Mouse (Mus musculus) gastrocnemius, adult 18-20 months (tissue): Measurements from ENCODE around the gene Igdcc3. TPM values are rescaled to one million over a fixed set of nuclear protein-coding genes. Genes with fewer than 3 reads are reported as not detected.

Experiments used
- DNase-seq: peaks from one replicate; pipeline ENCODE4 v3.0.0; 2021; ENCODE audit warnings: low spot score
- long read RNA-seq, 2 experiments: library from polyadenylated mRNA; stranded (forward); transcript quantifications; one replicate each; pipeline ENCODE4 v2.0.0; 2021
- total RNA-seq, 2 experiments: library from RNA; stranded (reverse); gene quantifications; 2 replicates each; pipeline ENCODE4 v1.2.3; 2021

Gene Igdcc3
- total RNA-seq = under 1 TPM; 0.21 to 0.32 TPM
- long read RNA-seq, experiment 1 = 0 reads
- long read RNA-seq, experiment 2 = 0 reads

DNA sequence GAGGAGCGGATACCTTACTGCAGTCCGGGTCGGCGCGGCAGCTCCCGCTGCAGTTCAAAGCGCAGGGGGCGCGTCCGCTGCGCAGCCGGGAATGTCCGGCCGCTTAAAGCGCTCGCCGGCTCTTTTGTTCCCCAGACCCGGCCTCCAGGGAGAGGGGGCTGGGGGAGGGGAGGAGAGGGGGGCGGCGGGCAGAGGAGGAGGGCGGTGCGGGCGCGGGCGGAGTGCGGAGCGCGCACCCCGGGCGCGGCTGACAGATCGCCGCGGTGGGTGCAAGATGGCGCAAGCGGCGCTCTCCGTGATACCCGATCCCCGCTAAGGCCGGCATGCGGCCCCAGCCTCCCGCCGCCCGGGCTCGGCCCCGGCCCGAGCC, at the start of gene Igdcc3:
Gene Igdcc3 (plus strand): TSS at position 254 of the 370 bp plus-strand sequence.
- DNase-seq = no peak

DNA sequence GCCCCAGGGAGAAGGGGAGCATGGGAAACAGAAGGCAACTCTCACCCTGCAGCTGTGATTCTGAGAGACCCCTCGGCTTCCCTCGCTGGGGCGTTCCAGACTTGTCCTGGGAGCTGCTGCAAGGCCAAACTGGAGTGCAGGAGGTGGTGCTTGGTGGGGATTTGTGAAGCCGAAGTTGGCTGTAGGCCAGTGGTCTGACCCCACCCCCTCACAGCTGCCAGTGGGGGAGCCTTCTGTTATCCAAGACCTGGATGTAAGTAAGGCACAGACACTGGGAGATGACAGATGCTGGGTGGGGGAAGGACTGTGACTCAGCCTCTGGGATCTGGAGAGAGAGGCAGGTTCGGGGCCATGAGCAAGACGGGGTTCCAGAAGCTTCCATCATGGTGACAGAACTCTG, 46.8 kb upstream of the Igdcc3 start:
- peak; percentile 74 for DNase-seq

DNA sequence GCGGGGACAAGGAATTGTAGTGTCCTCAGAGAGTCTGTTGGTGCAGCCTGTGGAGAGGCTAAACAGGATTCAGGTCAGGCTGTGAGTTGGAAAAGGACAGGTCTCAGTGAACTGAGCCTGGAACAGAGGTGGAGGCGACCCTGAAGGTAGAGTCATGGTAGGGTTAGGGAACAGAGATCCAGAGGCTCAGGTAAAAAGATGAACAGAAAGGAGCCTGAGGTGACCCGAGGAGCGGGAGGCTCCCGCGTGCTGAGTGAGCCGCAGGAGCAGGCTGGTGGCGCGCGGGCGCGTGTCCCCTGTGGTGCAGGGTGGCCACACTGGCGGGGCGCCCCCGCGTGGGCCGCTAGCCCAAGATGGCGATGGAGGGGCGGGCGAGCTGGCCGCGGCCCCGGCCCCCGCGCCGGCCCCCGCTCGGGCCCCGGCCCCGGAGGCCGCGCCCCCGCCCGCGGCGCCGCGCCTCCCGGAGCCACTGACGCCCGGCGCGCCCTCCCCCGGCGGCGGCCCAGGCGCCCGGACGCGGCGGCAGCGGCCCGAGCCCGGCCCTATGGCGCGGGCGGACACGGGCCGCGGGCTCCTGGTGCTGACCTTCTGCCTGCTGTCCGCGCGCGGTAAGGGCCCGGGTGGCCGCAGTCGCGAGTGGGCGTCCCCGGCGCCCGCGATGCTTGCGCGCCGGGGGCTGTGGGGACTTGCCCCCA, 39.9 kb upstream of the Igdcc3 start, which contains the start of gene Igdcc4:
Gene Igdcc4 (plus strand): TSS at position 496 of the 695 bp plus-strand sequence.
- no peak for DNase-seq

- DNase-seq = peak; percentile 46
Observed at GRCm38 (mm10) chr9:65101686-65102376, 39.2 kb upstream of the Igdcc3 start.

DNA sequence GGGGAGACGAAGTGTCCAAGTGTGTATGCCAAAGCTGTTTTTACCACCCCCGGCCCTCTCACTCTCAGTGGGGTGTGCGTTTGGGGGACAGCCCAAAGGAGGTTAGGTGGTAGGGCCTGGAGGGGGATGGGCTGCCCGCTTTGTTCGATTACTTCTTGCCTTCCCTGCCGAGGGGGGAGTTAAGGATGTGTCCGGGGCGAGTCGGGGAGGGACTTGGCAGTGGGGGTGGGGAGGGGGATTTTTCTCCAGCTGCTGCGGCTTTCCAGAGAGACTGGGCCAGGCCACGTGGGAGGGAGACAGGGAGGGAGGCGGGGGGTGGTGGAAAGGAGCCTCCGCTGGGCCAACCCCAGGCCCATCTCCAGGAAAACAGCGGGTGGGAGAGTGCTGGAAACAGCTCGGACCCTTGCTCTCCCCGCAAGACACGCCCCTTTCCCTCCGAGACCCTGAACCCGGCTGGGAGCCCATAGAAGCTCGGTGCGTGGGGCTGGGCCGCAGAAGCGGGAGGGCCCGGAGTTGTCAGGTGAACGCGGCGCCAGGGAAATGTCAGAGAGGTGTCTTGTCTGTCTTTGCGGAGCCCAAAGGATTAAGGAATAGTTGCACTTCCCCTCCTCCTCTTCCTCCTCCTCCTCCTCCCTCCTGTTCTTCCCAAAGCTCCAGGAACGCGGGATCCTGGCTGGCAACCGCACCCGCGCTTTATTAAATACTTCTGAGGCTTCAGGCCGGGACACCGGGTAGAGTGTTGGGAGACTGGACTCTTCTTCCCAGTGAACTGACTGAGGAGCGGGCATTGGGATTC, 38.4 kb upstream of the Igdcc3 start:
- no peak for DNase-seq

DNA sequence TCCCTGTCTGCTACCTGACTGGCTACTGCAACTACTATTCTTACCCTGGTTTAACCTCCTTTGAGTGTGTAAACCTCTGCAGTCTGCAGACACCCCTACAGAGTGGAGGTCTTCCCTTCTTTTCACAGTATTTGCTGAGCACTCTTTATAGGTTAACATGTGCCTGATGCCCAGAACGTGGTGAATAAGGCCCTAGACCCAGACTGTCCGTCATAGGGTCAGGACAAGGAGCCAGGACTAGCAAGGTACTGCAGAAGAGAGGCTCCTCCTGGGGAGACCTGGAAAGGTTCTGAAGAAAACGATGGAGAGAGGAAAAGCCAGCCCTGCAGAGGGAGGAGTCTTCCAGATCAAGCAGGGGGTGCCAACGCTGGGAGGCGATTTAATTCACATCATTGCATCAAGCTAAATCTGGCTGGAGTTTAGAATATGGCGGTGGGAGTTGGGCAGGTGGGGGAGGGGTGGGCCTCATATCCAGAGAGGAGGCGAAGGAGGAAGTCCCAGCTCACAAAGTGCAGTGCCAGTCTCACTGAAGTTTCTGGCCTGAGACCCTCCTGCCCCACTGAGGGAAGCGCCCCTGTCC, 37.7 kb upstream of the Igdcc3 start:
- no peak for DNase-seq

DNA sequence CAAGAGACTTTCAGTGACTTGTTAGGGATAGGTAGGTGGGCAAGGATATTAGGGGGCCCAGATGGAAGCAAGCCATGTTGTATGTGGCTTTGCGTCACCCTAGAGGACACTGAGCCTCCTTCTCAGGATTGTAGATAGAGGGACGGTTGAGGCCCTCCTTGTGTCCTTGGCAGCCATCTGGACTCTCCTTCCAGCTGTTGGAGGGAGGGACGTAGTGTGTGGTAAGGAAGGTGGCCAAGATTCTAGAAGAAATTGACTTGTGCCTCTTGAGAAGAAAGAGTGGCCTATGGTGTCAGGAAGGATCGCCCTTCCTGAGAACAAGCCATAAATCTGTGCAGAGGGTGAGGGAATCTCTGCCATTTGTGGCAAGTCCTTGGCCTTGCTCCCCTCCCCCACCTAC, 34.2 kb upstream of the Igdcc3 start:
- no peak for DNase-seq

- DNase-seq = no peak
Observed at GRCm38 (mm10) chr9:65107893-65108292, 33.1 kb upstream of the Igdcc3 start.

- DNase-seq = peak; percentile 42
Observed at GRCm38 (mm10) chr9:65109132-65110072, 31.6 kb upstream of the Igdcc3 start.

DNA sequence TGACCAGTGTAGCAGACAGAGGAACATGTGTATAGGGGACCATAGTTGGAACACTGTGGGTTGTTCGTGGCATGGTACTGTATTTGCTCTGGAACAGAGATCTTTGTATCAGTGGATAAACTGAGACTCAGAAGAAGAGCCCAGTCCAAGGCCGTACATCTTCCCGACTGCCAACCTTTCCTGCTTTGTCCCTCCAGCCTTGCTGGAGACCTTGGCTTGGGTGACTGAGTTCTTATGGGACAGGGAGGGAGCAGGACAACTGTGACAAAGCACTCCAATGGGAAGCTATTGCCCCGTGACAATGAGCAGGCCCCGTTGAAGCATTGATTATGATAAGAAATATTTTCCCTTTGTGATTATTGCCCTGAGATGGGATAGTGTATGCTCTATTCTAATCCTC, 29.3 kb upstream of the Igdcc3 start:
- DNase-seq = no peak

DNA sequence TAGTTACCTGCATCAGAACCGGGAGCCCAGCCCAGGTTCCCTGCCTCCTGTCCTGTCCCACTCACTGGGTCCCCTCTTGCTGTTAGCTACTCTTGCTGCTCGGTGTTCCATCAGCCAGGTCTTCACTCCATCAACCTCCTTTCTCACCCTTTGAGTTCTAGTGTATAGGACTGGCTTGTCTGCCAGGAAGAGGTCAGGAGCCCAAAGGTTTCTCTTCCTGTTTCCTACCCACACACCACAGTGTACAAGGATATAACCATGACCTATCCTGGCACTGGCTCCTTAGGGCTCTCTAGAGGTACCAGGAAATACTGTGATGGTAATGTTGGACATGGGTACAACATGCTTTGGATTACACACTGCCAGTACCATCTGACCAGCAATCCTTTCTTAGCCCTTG, 27.3 kb upstream of the Igdcc3 start:
- DNase-seq = no peak

GRCm38 (mm10) chr9:65115891-65116290, 25.1 kb upstream of the Igdcc3 start:
- peak; percentile 68 for DNase-seq

- DNase-seq = no peak
Observed at GRCm38 (mm10) chr9:65117516-65117915, 23.5 kb upstream of the Igdcc3 start.

GRCm38 (mm10) chr9:65120935-65121334, 20.1 kb upstream of the Igdcc3 start:
- peak; percentile 85 for DNase-seq

DNA sequence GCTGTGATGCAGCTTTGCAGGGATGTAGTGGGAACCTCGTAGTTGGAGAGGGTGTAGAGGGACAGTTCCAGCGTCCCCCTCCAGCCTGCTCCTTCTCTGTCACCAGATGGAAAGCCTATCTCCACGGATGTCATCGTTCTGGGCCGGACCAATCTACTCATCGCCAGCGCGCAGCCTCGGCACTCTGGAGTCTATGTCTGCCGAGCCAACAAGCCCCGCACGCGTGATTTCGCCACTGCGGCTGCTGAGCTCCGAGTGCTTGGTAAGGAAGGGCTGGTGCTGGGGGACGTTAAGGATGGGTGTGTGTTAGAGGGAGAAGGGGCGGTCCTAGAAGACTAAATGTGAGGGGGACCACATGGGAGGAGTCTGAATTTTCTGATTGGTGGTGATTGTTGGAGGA, 18.4 kb upstream of the Igdcc3 start:
- no peak for DNase-seq

GRCm38 (mm10) chr9:65123552-65124168, 17.3 kb upstream of the Igdcc3 start:
- no peak for DNase-seq

DNA sequence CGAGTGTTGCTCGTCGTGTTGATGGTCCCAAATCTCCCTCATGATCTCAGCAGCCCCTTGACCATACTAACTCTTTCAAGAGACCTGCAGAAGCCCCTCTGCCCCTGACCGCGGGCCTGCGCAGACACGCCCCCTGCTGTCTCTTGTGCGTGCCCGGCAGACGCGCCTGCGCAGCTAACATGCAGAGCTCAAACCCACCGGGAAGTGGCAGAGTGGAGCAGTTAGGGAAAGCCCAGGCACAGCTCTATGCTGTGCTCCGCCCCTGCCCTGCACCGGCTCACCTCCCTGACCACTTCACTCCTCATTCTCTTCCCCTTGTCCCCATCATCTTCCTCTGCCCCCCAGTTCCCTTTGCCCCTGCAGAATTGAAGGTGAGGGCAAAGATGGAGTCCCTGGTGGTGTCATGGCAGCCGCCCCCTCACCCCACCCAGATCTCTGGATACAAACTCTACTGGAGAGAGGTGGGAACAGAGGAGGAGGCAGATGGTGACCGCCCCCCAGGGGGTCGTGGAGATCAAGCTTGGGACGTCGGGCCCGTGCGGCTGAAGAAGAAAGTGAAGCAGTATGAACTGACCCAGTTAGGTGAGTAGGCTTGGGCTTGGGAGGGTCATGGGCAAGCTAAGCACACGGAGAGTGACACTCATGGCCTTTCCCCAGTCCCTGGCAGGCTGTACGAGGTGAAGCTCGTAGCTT, 12.7 kb upstream of the Igdcc3 start:
- no peak for DNase-seq

DNA sequence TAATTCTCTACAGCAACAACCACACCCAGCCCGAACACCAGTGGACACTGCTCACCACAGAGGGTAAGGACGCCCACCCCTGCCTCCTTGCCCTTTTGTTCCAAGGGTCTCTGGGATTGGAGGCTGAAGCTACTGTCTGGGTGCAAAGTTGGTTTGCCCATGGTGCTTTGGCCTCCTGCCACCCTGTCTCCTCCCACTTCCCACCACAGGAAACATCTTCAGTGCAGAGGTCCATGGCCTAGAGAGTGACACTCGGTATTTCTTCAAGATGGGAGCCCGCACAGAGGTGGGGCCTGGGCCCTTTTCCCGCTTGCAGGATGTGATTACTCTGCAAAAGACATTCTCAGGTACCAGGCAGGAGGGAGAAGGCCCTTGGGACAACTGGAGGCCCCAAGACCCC, 9.3 kb upstream of the Igdcc3 start:
- DNase-seq = no peak

- DNase-seq = peak; percentile 75
Observed at GRCm38 (mm10) chr9:65133739-65134138, 7.2 kb upstream of the Igdcc3 start.

- no peak for DNase-seq
Observed at GRCm38 (mm10) chr9:65135126-65135525, 5.9 kb upstream of the Igdcc3 start.
